Mouse (Mus musculus) embryonic facial prominence, embryonic 13.5 days (tissue): Measurements from ENCODE around the gene Foxk1. TPM values are rescaled to one million over a fixed set of nuclear protein-coding genes. Genes with fewer than 3 reads are reported as not detected.

Source experiments
- ATAC-seq: fragments of 200-750 bp; cut with Nextera tagmentation; 2 replicates; pipeline ENCODE4 v1.8.0; 2017; ENCODE audit warnings: low read depth; ENCODE audit not compliant: insufficient number of reproducible peaks, insufficient read depth, low FRiP score, low TSS enrichment
- H3K27ac ChIP-seq: fragments of 300-500 bp; sonication (generic); 2 replicates; pipeline ENCODE4 v1.5.1; 2015; ENCODE audit warnings: moderate library complexity, mild to moderate bottlenecking, inconsistent platforms
- H3K27me3 ChIP-seq: fragments of 300-500 bp; sonication (generic); 2 replicates; pipeline ENCODE4 v1.6.1; 2015; ENCODE audit warnings: mild to moderate bottlenecking, inconsistent platforms
- H3K36me3 ChIP-seq: fragments of 300-500 bp; sonication (generic); 2 replicates; pipeline ENCODE4 v1.6.1; 2015; ENCODE audit warnings: mild to moderate bottlenecking, inconsistent platforms
- H3K4me1 ChIP-seq: fragments of 300-500 bp; sonication (generic); 2 replicates; pipeline ENCODE4 v1.6.1; 2015; ENCODE audit warnings: inconsistent platforms
- H3K4me2 ChIP-seq: fragments of 300-500 bp; sonication (generic); 2 replicates; pipeline ENCODE4 v1.6.1; 2015; ENCODE audit warnings: moderate library complexity, mild to moderate bottlenecking, inconsistent platforms
- H3K4me3 ChIP-seq: fragments of 300-500 bp; sonication (generic); 2 replicates; pipeline ENCODE4 v1.5.1; 2015; ENCODE audit warnings: mild to moderate bottlenecking, inconsistent platforms
- H3K9ac ChIP-seq: fragments of 300-500 bp; sonication (generic); 2 replicates; pipeline ENCODE4 v1.6.1; 2015; ENCODE audit warnings: mild to moderate bottlenecking, inconsistent platforms
- H3K9me3 ChIP-seq: fragments of 300-500 bp; sonication (generic); 2 replicates; pipeline ENCODE4 v1.6.1; 2016; ENCODE audit warnings: inconsistent platforms
- WGBS: fragments of 180-500 bp; shearing (Covaris S2); methylation state at CpG from one replicate; pipeline ENCODE4 v1.1.7; 2015; ENCODE audit warnings: mixed read lengths; 5-methylcytosine and 5-hydroxymethylcytosine counted together
- polyA plus RNA-seq: library from polyadenylated mRNA; unstranded; fragments of >200 nt; fragmentation: Nextera tagmentation; extraction: Ambion mirVana; gene quantifications from 2 replicates; pipeline ENCODE4 v1.2.1, GENCODE M21; 2015

Gene Foxk1
- polyA plus RNA-seq, 1 experiment from 2014 or later = 5.0 TPM

GRCm38 (mm10) chr5:142438380-142438938 lies 37.2 kb downstream of the Foxk1 start:
- H3K4me3 ChIP-seq = no peak overlapping the region
- 90% methylated on average over 16 of the region's 16 CpGs for WGBS
- peaks cover 71% of the 10 kb centered on the region for H3K4me1 ChIP-seq
- H3K27me3 ChIP-seq = no peaks in the 10 kb centered on the region
- H3K27ac ChIP-seq = peak overlapping the region; percentile 30; the same call in 1 of the 2 replicates
- H3K9ac ChIP-seq = no peak overlapping the region
- H3K4me2 ChIP-seq = no peak overlapping the region
- H3K36me3 ChIP-seq = peaks cover 32% of the 10 kb centered on the region
- H3K9me3 ChIP-seq = peaks cover 4% of the 10 kb centered on the region; the same call in 1 of the 2 replicates
- no peak for ATAC-seq

DNA sequence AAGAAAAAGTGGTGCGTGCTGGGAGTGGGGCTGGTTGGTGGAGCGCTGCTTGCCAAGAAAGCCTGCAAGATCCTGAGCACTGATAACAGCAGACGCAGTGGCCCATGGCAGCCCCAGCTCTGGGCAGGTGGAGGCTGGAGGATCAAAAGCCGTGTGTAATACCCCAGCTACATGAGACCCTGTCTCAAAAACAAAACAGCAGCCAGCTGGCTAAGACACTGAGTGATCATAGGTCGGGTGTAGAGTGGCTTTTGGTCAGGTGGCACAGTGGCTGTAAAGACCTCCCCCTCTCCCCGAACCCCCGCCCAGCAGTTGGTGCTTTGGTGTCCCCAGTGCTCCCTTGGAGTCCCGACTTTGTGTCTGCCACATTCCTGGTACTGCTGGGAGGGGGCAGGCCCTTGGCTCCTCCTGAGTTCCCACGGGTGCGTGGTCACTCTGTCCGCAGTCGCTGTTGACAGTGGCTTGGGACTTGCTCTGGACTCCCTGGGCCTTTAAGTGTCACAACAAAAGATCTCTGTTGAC lies 38.7 kb downstream of the Foxk1 start:
- H3K4me2 ChIP-seq = peak overlapping the region; percentile 69
- peaks cover 29% of the 10 kb centered on the region for H3K36me3 ChIP-seq
- peak overlapping the region; percentile 99 for H3K27ac ChIP-seq
- no peaks in the 10 kb centered on the region for H3K27me3 ChIP-seq
- H3K4me3 ChIP-seq = peak overlapping the region; percentile 36
- ATAC-seq = no peak
- peaks cover 76% of the 10 kb centered on the region for H3K4me1 ChIP-seq
- H3K9ac ChIP-seq = peak overlapping the region; percentile 65
- H3K9me3 ChIP-seq = peaks cover 4% of the 10 kb centered on the region; the same call in 1 of the 2 replicates
- 2% methylated on average over 12 of the region's 12 CpGs for WGBS

DNA sequence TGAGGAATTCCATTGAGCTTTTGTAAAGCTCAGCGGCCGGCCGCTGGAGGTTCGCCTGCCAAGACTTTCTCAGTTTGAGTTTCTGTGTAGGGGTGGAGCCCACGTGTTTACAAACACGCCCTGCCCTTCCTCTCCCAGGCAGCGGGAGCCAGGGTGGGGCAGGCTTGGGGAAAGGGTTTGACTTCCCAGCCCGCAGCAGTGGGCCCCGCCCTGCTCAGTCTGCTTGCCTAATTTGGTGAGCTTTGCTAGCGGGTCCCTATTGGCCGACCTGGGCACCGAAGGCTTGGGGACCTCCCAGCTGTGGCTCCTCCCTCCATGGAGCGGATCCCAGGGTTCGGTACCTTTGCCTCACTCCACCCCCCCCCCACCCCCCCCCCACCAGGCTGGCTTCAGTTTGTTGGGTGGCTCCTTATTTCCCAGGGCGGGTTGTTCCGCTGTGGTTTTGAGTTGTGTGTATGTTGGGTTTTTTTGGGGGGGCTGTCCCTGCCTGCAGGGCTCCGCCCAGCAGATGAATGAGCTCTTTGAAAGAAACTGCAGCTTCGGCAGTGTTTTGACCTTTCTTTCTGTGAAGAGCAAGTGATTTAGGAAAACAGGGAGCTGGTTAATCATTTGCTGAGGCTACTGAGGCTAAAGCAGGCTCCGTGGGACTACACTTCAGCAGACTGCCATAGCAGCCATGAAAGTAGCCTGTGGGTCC lies 39.3 kb downstream of the Foxk1 start:
- WGBS = 2% methylated on average over 19 of the region's 19 CpGs
- H3K9ac ChIP-seq = peak overlapping the region; percentile 65

GRCm38 (mm10) chr5:142441332-142442044 lies 40.2 kb downstream of the Foxk1 start:
- H3K9me3 ChIP-seq = no peaks in the 10 kb centered on the region
- peak overlapping the region; percentile 99 for H3K27ac ChIP-seq
- H3K4me1 ChIP-seq = peaks cover 85% of the 10 kb centered on the region
- ATAC-seq = no peak
- H3K4me3 ChIP-seq = peak overlapping the region; percentile 36; the same call in 1 of the 2 replicates
- 41% methylated on average over 22 of the region's 22 CpGs for WGBS
- H3K36me3 ChIP-seq = peaks cover 14% of the 10 kb centered on the region
- H3K27me3 ChIP-seq = no peaks in the 10 kb centered on the region
- H3K9ac ChIP-seq = peak overlapping the region; percentile 58
- H3K4me2 ChIP-seq = peak overlapping the region; percentile 69

More for the DNA sequence above, 39.3 kb downstream of the Foxk1 start:
- H3K4me1 ChIP-seq = peaks cover 82% of the 10 kb centered on the region
- no peaks in the 10 kb centered on the region for H3K27me3 ChIP-seq
- H3K4me3 ChIP-seq = peak overlapping the region; percentile 36
- ATAC-seq = peak; percentile 92
- H3K9me3 ChIP-seq = peaks cover 4% of the 10 kb centered on the region; the same call in 1 of the 2 replicates
- H3K36me3 ChIP-seq = peaks cover 23% of the 10 kb centered on the region
- H3K27ac ChIP-seq = peak overlapping the region; percentile 99
- H3K4me2 ChIP-seq = peak overlapping the region; percentile 69

- peak overlapping the region; percentile 69; the same call in 1 of the 2 replicates for H3K4me2 ChIP-seq
- ATAC-seq = no peak
- no peak overlapping the region for H3K4me3 ChIP-seq
- H3K27ac ChIP-seq = peak overlapping the region; percentile 99
- peaks cover 83% of the 10 kb centered on the region for H3K4me1 ChIP-seq
- 75% methylated on average over 7 of the region's 7 CpGs for WGBS
- peaks cover 10% of the 10 kb centered on the region; the same call in 1 of the 2 replicates for H3K36me3 ChIP-seq
- H3K9me3 ChIP-seq = no peaks in the 10 kb centered on the region
- peak overlapping the region; percentile 58; the same call in 1 of the 2 replicates for H3K9ac ChIP-seq
- H3K27me3 ChIP-seq = no peaks in the 10 kb centered on the region
These were observed 40.7 kb downstream of the Foxk1 start for GRCm38 (mm10) chr5:142442045-142442440.

DNA sequence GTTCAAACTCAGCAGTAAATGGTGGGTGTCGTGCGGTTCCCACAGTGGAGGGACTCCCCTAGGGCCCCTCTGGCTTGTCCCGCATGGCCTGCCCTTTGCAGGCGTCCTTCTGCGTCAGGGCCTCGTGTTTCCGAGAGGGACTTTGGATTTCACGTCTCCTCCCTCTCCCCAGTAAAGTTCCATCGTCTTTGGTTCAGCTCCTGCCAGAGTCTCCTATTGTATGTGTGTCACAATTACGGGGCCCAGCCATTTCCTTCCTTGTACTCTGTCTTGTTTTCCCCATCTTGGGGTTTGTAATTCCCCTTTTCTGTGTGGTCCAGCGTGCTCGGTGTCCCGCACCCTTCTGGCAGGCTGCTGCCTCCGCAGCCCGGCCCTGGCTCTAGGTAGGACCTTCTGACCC lies 42.2 kb downstream of the Foxk1 start:
- no peak overlapping the region for H3K4me3 ChIP-seq
- H3K9ac ChIP-seq = no peak overlapping the region
- H3K27ac ChIP-seq = 0 out of 2 replicates have a peak overlapping the region, but pooled peaks have one; percentile 11
- no peak overlapping the region for H3K4me2 ChIP-seq
- peaks cover 1% of the 10 kb centered on the region; the same call in 1 of the 2 replicates for H3K36me3 ChIP-seq
- 69% methylated on average over 15 of the region's 15 CpGs for WGBS
- H3K9me3 ChIP-seq = no peaks in the 10 kb centered on the region
- H3K4me1 ChIP-seq = peaks cover 84% of the 10 kb centered on the region
- H3K27me3 ChIP-seq = no peaks in the 10 kb centered on the region
- no peak for ATAC-seq

GRCm38 (mm10) chr5:142443994-142444393 lies 42.7 kb downstream of the Foxk1 start:
- Histone ChIP-seq H3K27me3 (no peaks in the 10 kb centered on the region), H3K9me3 (no peaks in the 10 kb centered on the region), H3K4me3 (no peak overlapping the region), H3K4me2 (no peak overlapping the region), H3K27ac (no peak overlapping the region), H3K9ac (0 out of 2 replicates have a peak overlapping the region, but pooled peaks have one; percentile 17), H3K4me1 (peaks cover 79% of the 10 kb centered on the region), H3K36me3 (peaks cover 5% of the 10 kb centered on the region)
- WGBS = 77% methylated on average over 14 of the region's 14 CpGs
- ATAC-seq = no peak

DNA sequence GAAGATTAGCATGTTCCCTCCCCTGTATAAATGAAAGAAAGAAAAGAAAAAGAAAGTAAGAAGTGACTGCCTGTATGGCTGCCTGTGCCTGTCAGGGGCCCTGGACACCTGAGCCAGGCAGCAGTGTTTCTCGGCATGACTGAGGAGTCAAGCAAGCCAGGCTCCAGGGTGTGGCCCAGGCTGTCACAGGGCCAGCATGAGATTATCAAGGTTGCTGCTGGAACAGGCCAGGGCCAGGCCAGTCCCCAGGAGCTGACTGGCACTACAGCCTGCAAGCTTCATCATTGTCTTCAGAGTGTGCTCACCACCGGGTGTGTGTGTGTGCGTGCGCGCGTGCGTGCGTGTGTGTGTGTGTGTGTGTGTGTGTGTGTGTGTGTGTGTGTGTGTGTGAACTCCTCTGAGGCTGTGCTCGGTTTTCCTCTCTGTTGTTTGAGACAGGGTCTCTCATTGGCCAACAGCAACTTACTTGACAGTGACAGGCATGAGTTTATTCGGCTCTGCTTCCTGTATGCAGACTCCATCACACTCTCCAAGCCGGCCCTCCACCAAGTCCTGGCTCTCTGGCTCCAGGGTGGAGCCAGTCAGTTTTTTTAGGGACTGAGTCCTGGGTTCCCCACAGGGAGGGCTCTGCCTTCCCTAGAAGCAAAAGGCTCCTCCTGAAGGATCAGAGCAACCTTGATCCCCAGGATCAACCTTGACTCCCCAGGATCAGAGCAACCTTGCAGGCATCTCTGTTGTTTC lies 43.7 kb downstream of the Foxk1 start:
- Histone ChIP-seq H3K4me3 (no peak overlapping the region), H3K9ac (no peak overlapping the region), H3K9me3 (no peaks in the 10 kb centered on the region), H3K4me1 (peaks cover 70% of the 10 kb centered on the region), H3K36me3 (peaks cover 14% of the 10 kb centered on the region), H3K27ac (peak overlapping the region; percentile 24), H3K27me3 (no peaks in the 10 kb centered on the region), H3K4me2 (no peak overlapping the region)
- ATAC-seq = no peak
- 63% methylated on average over 11 of the region's 11 CpGs for WGBS

- no peak for ATAC-seq
- H3K4me2 ChIP-seq = no peak overlapping the region
- peaks cover 67% of the 10 kb centered on the region for H3K4me1 ChIP-seq
- H3K9ac ChIP-seq = no peak overlapping the region
- H3K9me3 ChIP-seq = no peaks in the 10 kb centered on the region
- H3K27ac ChIP-seq = peak overlapping the region; percentile 45; the same call in 1 of the 2 replicates
- H3K36me3 ChIP-seq = peaks cover 21% of the 10 kb centered on the region
- H3K27me3 ChIP-seq = no peaks in the 10 kb centered on the region
- no peak overlapping the region for H3K4me3 ChIP-seq
- 40% methylated on average over 8 of the region's 8 CpGs for WGBS
These were observed 44.4 kb downstream of the Foxk1 start for GRCm38 (mm10) chr5:142445709-142446108.

GRCm38 (mm10) chr5:142448076-142448475 lies 46.8 kb downstream of the Foxk1 start:
- peak; percentile 57; the same call in 1 of the 2 replicates for ATAC-seq
- H3K4me3 ChIP-seq = no peak overlapping the region

More at GRCm38 (mm10) chr5:142448076-142448475, 46.8 kb downstream of the Foxk1 start:
- no peak overlapping the region; the same call in 1 of the 2 replicates for H3K4me2 ChIP-seq
- under 1% methylated on average over 9 of the region's 9 CpGs for WGBS
- H3K36me3 ChIP-seq = peaks cover 38% of the 10 kb centered on the region
- peaks cover 45% of the 10 kb centered on the region for H3K4me1 ChIP-seq
- H3K27me3 ChIP-seq = no peaks in the 10 kb centered on the region
- peak overlapping the region; percentile 54; the same call in 1 of the 2 replicates for H3K9ac ChIP-seq
- peak overlapping the region; percentile 63 for H3K27ac ChIP-seq
- no peaks in the 10 kb centered on the region for H3K9me3 ChIP-seq
